Mouse (Mus musculus) kidney, adult 11 months (tissue): Measurements from ENCODE around the gene Yars.

Experiments used
- DNase-seq: peaks from one replicate; pipeline ENCODE4 v3.0.0; 2022

Yars gene

GRCm38 (mm10) chr4:129189542-129190519 is at the start of gene Yars, which contains the start of gene S100pbp:
Yars (plus strand) TSS chr4:129189760.
S100pbp (minus strand) TSS chr4:129189727.
- peak; percentile 97 for DNase-seq

- no peak for DNase-seq
Measured at GRCm38 (mm10) chr4:129140808-129141207, 48.8 kb upstream of the Yars start.

DNA sequence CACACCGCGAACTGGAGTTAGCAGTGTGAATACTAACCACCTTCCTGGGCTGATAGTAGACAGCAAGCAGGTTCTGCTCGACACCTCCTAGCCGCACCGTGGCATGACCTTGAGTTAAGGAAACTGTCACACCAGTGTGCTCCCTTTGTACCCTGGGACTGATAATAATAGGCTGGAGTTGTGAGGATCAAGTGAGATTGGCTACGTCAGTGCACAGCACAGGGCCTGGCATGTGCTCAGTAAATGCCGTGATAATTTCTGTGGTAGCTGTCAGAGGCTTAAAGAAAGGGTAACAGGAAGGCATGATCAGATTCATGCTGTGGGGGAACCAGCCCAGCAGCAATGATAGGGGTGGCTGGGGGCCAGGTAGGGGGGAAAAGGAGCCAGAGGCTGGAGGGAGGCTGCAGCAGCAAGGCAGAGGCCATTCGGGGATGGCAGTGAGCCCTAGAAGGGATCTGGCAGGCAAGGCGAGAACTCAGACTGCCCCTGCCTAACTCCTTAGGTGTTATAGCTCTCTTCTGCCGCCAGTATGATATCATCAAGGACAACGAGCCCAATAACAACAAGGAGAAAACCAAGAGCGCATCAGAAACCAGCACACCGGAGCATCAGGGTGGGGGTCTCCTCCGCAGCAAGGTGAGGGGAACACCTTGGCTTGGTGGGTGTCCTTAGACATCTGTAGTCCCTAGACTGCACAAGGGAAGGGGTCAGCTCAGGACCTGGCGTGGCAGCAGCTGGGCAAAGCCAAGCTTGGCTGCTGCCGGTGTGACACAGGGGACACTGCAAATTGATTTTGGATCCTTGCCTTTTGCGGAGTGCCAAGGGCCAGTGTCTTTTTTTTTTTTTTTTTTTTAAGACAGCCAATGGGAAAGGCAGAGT is 47.8 kb upstream of the Yars start:
- no peak for DNase-seq

GRCm38 (mm10) chr4:129142439-129143045 is 47.0 kb upstream of the Yars start:
- no peak for DNase-seq

DNA sequence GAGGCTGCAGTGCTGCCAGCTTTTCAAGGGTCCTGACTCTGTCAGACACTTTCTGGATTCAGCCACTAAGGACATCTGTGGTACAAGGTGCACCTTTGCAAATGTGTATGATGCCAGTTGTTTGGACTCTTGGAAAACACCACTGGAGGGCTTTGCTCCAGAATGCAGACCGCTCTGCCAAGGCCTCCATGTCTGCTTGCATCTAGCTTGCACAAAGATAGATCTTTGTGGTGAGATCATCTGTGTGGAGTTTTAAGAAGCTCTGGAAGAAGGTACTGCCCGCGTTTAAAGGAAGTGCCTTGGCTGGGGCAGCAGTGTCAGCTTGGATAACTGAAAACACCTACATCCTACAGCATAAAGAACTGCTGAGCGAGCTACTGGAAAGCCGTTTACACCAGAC is 46.1 kb upstream of the Yars start:
- DNase-seq, result no peak

DNA sequence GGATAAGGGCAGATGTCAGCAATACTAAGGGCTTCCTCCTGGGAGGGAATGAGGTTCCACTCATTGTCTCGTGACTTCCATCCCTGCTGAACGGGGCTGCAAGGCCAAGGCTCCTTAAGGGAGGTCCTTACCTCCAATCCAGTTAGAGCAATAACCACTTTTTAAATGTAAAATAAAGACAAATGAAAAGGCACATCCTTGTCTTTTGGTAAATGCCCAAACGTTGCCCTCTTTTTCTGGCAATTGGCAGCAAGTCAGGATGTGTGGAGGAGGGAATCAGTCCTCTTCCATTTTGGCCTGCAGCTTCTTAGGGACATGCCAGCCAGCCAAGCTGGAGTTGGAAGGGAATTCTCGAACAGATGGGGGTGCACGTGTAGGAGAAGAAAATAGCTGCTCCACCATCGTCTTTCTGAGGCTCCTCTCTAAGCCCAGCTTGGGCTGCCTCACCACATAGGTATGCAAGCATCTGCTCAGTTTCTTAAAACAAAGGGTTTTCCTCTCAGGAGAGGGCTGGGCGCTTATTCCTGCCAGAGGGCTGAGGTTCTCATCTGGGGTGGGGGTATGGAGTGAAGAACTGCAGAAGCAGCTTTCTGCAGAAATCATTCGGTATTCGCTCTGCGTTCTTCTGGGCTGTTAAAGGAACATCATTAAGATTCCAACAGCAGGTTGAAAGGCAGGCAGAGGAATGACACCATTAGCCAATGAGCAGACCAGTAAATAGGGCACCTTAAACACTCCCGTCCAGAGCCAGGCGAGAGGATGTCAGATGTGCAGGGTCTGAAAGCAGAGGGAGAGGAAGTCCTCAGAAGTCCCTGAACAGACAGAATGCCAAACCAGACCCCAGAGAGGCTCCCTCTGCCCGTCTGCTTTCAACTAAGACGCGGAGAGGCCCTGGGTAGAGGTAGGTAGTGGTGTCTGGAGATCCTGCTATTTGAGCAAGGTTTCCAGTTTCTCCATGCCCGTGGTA is 44.9 kb upstream of the Yars start:
- no peak for DNase-seq

- DNase-seq, result no peak
Measured at GRCm38 (mm10) chr4:129145411-129145810, 44.1 kb upstream of the Yars start.

GRCm38 (mm10) chr4:129145943-129146342 is 43.6 kb upstream of the Yars start:
- DNase-seq, result no peak

DNA sequence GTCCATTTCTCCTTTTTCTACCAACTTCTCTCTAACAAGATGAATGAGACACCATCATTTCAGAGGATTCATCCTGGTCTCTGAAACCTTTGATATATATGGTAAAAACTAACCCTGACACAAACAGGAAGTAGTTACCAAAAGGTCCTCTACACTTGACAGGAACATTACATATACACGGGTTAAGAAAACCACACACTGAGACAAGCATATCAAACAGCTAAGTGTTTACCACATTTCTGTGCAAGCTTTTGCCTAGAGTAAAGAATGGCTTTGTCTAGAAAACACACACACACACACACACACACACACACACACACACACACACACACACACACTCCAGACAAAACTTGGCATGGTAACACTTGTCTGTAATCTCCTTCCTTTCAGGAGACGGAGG is 43.2 kb upstream of the Yars start:
- no peak for DNase-seq

- no peak for DNase-seq
Measured at GRCm38 (mm10) chr4:129147552-129148103, 41.9 kb upstream of the Yars start.

DNA sequence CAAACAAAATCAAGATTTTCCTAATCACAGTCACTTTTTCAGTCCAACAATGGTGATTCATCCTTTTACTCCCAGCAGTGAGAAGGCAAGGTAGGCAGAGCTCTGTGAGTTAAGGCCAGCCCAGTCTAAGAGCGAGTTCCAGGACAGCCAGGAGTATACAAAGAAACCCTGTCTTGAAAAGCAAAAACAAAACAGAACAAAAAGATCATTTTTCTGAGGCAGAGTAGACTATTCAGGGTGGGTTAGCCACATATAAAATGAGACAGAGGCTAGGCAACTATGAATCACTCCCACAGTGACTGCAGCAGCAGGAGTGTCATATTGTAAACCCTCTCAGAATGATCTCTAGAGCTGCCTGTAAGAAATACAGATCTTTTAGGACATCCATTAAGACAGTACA is 40.2 kb upstream of the Yars start:
- no peak for DNase-seq

GRCm38 (mm10) chr4:129151276-129151811 is 38.2 kb upstream of the Yars start:
- peak; percentile 54 for DNase-seq

- no peak for DNase-seq
Measured at GRCm38 (mm10) chr4:129157541-129157940, 32.0 kb upstream of the Yars start.

DNA sequence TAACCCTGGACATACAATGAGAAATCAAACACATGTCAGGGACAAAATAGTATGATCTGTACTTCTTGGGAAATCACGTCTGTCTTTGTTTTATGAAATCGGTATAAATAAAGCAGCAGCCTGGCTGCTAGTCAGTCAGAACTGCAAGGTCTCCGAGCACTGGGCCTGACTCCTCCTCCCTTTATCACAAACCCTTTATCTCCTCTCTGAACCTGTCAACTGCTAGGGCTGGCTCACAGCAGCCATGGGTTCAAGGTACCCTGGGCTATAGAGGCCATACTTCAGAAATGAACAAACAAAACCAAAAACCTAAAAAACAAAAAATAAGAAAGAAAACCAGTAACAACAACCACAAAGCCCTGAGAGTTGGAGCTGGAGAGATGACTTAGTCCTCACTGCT is 31.0 kb upstream of the Yars start:
- no peak for DNase-seq

GRCm38 (mm10) chr4:129161076-129161475 is 28.5 kb upstream of the Yars start:
- no peak for DNase-seq

DNA sequence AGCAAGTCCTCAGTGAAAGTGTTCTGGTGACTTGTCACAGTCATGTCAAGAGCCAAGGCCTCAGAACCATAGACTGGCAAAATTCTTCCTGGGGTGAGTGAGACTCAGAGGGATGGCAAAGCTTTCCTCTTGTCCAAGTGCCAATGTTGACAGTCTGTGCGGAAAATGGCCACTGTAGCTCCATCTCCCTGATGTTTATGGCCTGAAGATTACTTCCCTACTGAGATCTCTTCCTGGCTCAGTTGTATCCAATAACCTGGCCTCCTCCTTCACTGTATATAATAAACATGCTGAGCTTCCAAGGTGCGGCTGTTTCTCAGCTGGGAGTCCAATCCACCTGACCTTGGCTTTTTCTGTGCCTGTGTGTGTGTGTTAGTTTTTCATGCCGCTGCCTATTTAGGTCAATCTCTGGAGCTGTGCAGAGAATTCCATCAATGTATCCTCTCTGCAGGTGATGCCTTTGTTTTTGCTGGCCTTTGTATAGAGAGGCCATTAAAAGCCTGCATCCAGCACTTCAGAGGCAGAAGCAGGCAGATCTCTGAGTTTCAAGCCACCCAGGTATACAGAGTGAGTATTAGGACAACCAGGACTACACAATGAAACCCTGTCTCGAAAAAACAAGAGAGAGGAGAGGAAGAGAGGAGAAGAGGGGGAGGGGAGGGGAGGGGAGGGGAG is 27.8 kb upstream of the Yars start:
- DNase-seq, result no peak

DNA sequence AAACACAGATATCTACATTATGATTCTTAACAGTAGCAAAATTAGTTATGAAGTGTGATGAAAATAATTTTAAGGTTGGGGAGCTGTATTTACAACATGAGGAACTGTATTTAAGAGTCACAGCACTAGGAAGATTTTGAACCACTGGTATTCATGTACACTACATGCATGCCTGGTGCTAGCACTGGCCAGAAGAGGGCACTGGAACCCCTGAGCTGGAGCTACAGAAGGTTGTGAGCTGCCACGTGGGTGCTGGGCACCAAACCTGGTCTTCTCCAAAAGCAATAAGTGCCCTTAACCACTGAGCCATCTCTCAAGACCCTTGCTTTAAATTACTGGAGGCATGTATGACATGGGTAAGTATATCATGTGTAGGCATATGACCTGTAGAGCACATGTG is 17.0 kb upstream of the Yars start:
- DNase-seq, result no peak

DNA sequence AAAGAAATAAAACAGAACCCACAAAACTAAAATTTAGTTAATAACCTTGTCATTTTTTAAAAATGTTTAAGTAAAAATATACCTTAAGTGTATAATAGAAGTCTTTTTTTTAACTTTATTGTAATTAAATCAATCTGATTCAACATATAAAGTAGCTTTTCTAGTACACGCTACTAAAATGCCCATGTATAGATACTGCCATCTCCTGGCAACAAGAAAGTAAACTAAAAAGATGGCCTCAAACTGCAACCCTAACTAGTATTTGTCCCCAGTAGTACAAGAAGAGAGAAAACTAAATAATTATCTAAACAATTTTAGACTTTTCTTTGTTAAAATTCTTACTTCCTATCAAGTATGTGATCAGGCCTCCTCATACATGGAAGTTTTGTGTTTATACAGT is 10.0 kb upstream of the Yars start:
- DNase-seq, result no peak

DNA sequence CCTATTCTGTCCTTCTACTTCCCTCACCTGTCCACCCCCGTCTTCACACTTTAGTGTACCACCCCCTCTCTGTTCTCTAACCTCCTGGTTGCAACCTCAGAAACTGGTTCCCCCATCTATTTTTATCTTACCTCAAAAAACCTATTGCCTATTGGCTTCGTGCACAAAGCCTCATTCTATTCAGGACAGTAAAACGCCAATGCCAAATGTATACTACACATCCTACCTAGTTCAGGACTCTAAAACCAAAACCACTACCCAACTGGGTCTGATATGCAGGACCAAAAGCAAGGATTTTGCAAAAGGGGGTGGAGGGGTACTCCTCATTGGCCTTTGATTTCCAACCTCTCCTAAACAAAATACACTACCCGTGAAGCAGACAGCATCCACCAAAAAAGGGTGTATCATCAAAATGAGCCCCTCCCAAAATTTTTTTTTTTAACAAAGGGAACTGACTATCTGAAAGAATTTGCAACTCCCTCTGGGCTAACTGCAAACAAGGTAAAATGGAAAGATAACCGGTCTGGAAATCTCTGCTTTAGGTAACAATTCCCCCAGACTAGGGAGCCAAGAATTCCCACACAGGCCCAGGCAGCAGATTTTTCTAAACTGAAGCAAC is 1.4 kb upstream of the Yars start:
- no peak for DNase-seq
